Mouse (Mus musculus): ENCODE measurements around the gene Mn1.

Gene Mn1

GRCm38 (mm10) chr5:111416591-111417374, at the start of gene Mn1:
TSS of gene Mn1 (plus strand) at chr5:111417362.
- peak; percentile 94 for DNase-seq (ENCODE audit: low read depth, low spot score)

- DNase-seq (ENCODE audit: low read depth, low spot score), result no peak
Observed at GRCm38 (mm10) chr5:111367937-111368517, 49.1 kb upstream of the Mn1 start.

GRCm38 (mm10) chr5:111368576-111368975, 48.6 kb upstream of the Mn1 start:
- no peak for DNase-seq (ENCODE audit: low read depth, low spot score)

- no peak for DNase-seq (ENCODE audit: low read depth, low spot score)
Observed at GRCm38 (mm10) chr5:111375616-111376015, 41.5 kb upstream of the Mn1 start.

- no peak for DNase-seq (ENCODE audit: low read depth, low spot score)
Observed at GRCm38 (mm10) chr5:111376276-111377020, 40.7 kb upstream of the Mn1 start.

- no peak for DNase-seq (ENCODE audit: low read depth, low spot score)
Observed at GRCm38 (mm10) chr5:111378126-111378993, 38.8 kb upstream of the Mn1 start.

GRCm38 (mm10) chr5:111383335-111383734, 33.8 kb upstream of the Mn1 start:
- DNase-seq (ENCODE audit: low read depth, low spot score), result no peak

- no peak for DNase-seq (ENCODE audit: low read depth, low spot score)
Observed at GRCm38 (mm10) chr5:111390911-111391310, 26.3 kb upstream of the Mn1 start.

GRCm38 (mm10) chr5:111391485-111391884, 25.7 kb upstream of the Mn1 start:
- no peak for DNase-seq (ENCODE audit: low read depth, low spot score)

- peak; percentile 94 for DNase-seq (ENCODE audit: low read depth, low spot score)
Observed at GRCm38 (mm10) chr5:111393346-111394197, 23.6 kb upstream of the Mn1 start.

- DNase-seq (ENCODE audit: low read depth, low spot score), result no peak
Observed at GRCm38 (mm10) chr5:111394198-111395053, 22.7 kb upstream of the Mn1 start.

- DNase-seq (ENCODE audit: low read depth, low spot score), result no peak
Observed at GRCm38 (mm10) chr5:111395771-111396170, 21.4 kb upstream of the Mn1 start.

- DNase-seq (ENCODE audit: low read depth, low spot score), result no peak
Observed at GRCm38 (mm10) chr5:111396199-111396598, 21.0 kb upstream of the Mn1 start.

- no peak for DNase-seq (ENCODE audit: low read depth, low spot score)
Observed at GRCm38 (mm10) chr5:111398471-111398870, 18.7 kb upstream of the Mn1 start.

- no peak for DNase-seq (ENCODE audit: low read depth, low spot score)
Observed at GRCm38 (mm10) chr5:111399271-111399670, 17.9 kb upstream of the Mn1 start.

- DNase-seq (ENCODE audit: low read depth, low spot score), result no peak
Observed at GRCm38 (mm10) chr5:111401879-111402650, 15.1 kb upstream of the Mn1 start.

- no peak for DNase-seq (ENCODE audit: low read depth, low spot score)
Observed at GRCm38 (mm10) chr5:111402651-111402996, 14.5 kb upstream of the Mn1 start.

GRCm38 (mm10) chr5:111404721-111405120, 12.4 kb upstream of the Mn1 start:
- no peak for DNase-seq (ENCODE audit: low read depth, low spot score)

Data from forelimb bud, embryonic 11.5 days (tissue).